Mouse (Mus musculus): ENCODE measurements around the gene Eda.

The Eda gene

GRCm38 (mm10) chrX:99975250-99975984 is at the start of gene Eda:
Gene Eda, plus strand, starts transcription at chrX:99975606.
- DNase-seq (ENCODE audit: low read depth): no peak

- no peak for DNase-seq (ENCODE audit: low read depth)
Measured at GRCm38 (mm10) chrX:99961002-99961401, 14.4 kb upstream of the Eda start.

GRCm38 (mm10) chrX:99970111-99970510 is 5.3 kb upstream of the Eda start:
- no peak for DNase-seq (ENCODE audit: low read depth)

GRCm38 (mm10) chrX:99974381-99974780 is 1.0 kb upstream of the Eda start:
- DNase-seq (ENCODE audit: low read depth): no peak

GRCm38 (mm10) chrX:99974803-99975202 is 603 bp upstream of the Eda start:
- no peak for DNase-seq (ENCODE audit: low read depth)

- DNase-seq (ENCODE audit: low read depth): no peak
Measured at GRCm38 (mm10) chrX:99975985-99976924, 849 bp downstream of the Eda start.

GRCm38 (mm10) chrX:99978354-99978753 is 2.9 kb downstream of the Eda start:
- DNase-seq (ENCODE audit: low read depth): no peak

- DNase-seq (ENCODE audit: low read depth): no peak
Measured at GRCm38 (mm10) chrX:99993434-99993833, 18.0 kb downstream of the Eda start.

- DNase-seq (ENCODE audit: low read depth): no peak
Measured at GRCm38 (mm10) chrX:99999342-99999741, 23.9 kb downstream of the Eda start.

- DNase-seq (ENCODE audit: low read depth): peak; percentile 57
Measured at GRCm38 (mm10) chrX:100118362-100118761, 143.0 kb downstream of the Eda start.

GRCm38 (mm10) chrX:100195286-100195685 is 219.9 kb downstream of the Eda start:
- no peak for DNase-seq (ENCODE audit: low read depth)

GRCm38 (mm10) chrX:100313652-100314051 is 338.2 kb downstream of the Eda start:
- DNase-seq (ENCODE audit: low read depth): no peak

- no peak for DNase-seq (ENCODE audit: low read depth)
Measured at GRCm38 (mm10) chrX:100314172-100314902, 338.9 kb downstream of the Eda start.

GRCm38 (mm10) chrX:100340687-100341086 is 365.3 kb downstream of the Eda start:
- peak; percentile 81 for DNase-seq (ENCODE audit: low read depth)

- DNase-seq (ENCODE audit: low read depth): peak; percentile 30
Measured at GRCm38 (mm10) chrX:100344433-100344832, 369.0 kb downstream of the Eda start.

GRCm38 (mm10) chrX:100356974-100357373 is 381.6 kb downstream of the Eda start:
- no peak for DNase-seq (ENCODE audit: low read depth)

- no peak for DNase-seq (ENCODE audit: low read depth)
Measured at GRCm38 (mm10) chrX:100389887-100390286, 414.5 kb downstream of the Eda start.

GRCm38 (mm10) chrX:100392304-100392703 is 416.9 kb downstream of the Eda start:
- peak; percentile 46 for DNase-seq (ENCODE audit: low read depth)

- peak; percentile 7 for DNase-seq (ENCODE audit: low read depth)
Measured at GRCm38 (mm10) chrX:100394223-100394861, 418.9 kb downstream of the Eda start.

- peak; percentile 66 for DNase-seq (ENCODE audit: low read depth)
Measured at GRCm38 (mm10) chrX:100395026-100395425, 419.6 kb downstream of the Eda start.

GRCm38 (mm10) chrX:100400900-100401299 is 425.5 kb downstream of the Eda start:
- no peak for DNase-seq (ENCODE audit: low read depth)

- no peak for DNase-seq (ENCODE audit: low read depth)
Measured at GRCm38 (mm10) chrX:100401657-100402056, 426.3 kb downstream of the Eda start.

Data from 416B (cell line).